Mouse (Mus musculus) cerebellum, adult 11 months (tissue): Measurements from ENCODE around the gene Olfr894.
"Not testable (repeated sequence)": the region's sequence is repeated elsewhere in the genome, so short reads cannot be mapped to it uniquely, and the experiment has no call there.

Source experiments
- DNase-seq: peaks from one replicate; pipeline ENCODE4 v3.0.0; 2022

Olfr894 gene

DNA sequence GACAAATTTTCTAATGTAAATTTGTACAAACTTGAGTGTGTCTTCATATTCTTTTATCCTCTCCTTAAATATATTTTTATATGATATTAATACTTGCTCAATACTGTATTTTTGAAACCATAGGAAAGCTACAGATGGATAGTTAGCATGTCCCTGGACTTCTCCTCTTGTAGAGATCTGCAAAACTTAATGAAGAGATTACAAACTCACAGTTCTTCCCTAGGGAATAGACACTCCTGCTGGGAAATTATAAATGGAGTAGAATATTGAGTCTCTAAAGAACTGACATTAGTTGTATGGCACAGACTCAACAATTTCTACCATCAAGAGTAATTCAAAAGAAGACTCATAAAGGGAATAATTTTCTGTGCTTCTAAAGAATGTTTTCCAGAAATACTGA is at the start of gene Olfr894:
TSS of gene Olfr894 (plus strand) at position 301 of the 400 bp plus-strand sequence.
- no peak for DNase-seq

DNA sequence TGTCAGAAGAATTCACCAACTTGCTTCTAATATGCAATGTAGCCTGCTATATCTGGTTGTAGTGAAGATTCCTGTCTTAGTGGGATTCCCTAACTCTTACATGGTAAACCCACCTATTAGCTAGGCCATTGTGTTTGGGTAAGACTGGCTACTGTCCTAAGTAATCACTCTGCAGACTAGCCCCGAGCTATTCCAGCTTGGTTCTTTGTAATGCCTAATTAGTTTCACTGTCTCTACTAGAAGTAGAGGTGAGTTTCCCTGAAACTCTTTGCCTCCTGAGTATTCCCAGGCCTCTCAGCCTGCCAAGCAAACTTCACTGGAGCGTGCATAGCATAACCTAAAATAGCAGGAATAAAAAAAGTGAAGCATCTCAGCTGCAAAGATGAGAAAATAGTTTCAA is 49.5 kb upstream of the Olfr894 start:
- not testable (repeated sequence) for DNase-seq

DNA sequence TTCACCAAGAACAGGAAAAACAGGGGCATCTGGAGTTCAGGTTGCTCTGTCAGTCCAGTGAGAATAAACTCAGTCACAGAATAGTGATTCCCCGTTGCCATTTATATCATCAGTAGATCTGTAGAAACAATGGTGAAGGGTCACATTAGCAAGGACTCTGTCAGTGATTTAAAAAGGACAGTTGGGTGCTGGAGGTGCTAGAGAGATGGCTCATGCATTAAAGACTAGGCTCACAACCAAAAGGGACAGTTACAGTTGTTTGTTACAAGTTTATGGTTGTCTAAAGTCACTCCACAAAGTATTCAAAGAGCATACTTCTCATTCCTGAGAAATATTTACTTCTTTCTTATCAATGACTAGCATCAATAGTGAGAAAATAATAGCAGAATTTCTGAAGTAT is 37.1 kb upstream of the Olfr894 start, which contains the start of gene Olfr891:
TSS of gene Olfr891 (minus strand) at position 101 of the 400 bp plus-strand sequence.
- no peak for DNase-seq

DNA sequence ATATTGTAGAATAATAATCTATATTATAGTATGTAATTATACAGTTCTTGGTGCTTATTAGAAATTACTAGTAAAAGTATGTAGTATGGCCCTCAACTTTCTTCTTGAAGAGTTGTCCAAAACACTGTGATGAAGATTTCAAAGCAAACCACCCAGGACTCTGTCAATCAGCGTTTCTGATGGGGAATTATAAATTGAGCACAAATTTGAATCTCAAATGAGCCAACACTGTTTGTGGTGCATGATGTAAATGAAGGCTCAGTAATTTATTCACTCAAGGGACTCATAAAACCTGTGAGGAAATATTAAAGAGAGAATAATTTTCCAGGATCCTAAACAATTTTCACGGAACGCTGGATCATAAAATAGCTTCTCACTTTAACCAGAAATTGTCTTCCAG is 9.8 kb upstream of the Olfr894 start, which contains the start of gene Olfr893:
TSS of gene Olfr893 (plus strand) at position 301 of the 400 bp plus-strand sequence.
- no peak for DNase-seq

DNA sequence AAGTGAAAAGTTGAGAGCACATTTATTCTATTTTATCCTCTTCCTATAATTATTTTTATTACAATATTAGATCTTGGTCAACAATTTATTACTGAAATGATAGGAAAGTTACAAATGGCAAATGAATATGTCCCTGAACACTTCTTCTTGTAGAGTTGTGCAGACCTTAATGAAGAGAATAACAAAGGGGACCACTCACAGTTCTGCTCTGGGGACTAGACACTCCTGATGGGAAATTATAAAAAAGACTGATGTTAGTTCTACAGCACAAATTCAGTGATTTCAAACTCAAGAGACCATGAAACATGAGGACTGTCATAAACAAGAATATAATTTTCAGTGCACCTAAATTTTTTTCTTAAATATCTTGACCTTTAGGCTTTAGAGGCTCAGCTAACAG is 34.6 kb downstream of the Olfr894 start, which contains the start of gene Olfr143:
TSS of gene Olfr143 (plus strand) at position 301 of the 400 bp plus-strand sequence.
- DNase-seq = no peak

DNA sequence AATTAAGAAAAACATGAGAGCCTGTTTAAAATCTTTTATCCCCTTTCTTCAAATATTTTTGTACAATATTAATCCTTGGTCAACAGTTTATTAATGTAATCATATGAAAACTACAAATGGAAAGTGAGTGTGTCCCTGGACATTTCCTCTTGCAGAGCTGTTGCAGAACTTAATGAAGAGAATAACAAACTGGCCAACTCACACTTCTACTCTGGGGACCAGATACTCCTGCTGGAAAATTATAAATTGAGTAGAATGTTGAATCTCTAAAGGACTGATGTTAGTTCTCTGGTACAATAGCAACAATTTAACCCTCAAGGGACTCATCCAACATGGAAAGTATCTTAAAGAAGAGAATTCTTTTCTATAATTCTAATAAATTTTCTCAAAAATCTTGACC is 49.7 kb downstream of the Olfr894 start, which contains the start of gene Olfr895:
TSS of gene Olfr895 (plus strand) at position 301 of the 400 bp plus-strand sequence.
- DNase-seq = no peak
